In genomic region chr11:84521751-84522299, GRCm38 (mm10) we compare ENCODE assay signal across 9 mouse cellular contexts. TPM values are rescaled to one million over a fixed set of nuclear protein-coding genes. Genes with fewer than 3 reads are reported as not detected.
A peak's percentile ranks its signal among the peaks of the same experiment; 100 is the strongest.
DNase-seq lines count a peak whose midpoint lies in the region; ATAC-seq lines count a peak whose summit lies in the region.
"Had no signal": no experiment of that assay in that cellular context is flagged by ENCODE, and none has a peak within 500 bp of the region (broad histone marks: within the 10 kb centered on the region; RNA-seq: fewer than 3 reads in every experiment).

No protein-coding gene starts in this region.

- H3K4me3 ChIP-seq in kidney, embryonic 15.5 days (replicated peaks), result peak overlapping the region; percentile 63
- peak overlapping the region; percentile 43 for H3K4me3 ChIP-seq in neural tube, embryonic 14.5 days (ENCODE audit: low read depth, low read length)

- DNase-seq in cerebellum, adult 18-20 months, result peak; percentile 34 to 63
- DNase-seq in cerebellum, adult 11-12 months, result no peak
- DNase-seq in retina, embryonic 14.5 days (ENCODE audit: low spot score), result peak; percentile 6
- DNase-seq in retina, postnatal 1 day, result no peak
- DNase-seq in adrenal gland, adult 2 months, result no peak
- no peak for DNase-seq in urinary bladder, postnatal 4 days (ENCODE audit: low spot score in 2 of 2)

- H3K27me3 ChIP-seq in kidney, embryonic 15.5 days, result peaks cover 92% of the 10 kb centered on the region
- H3K27me3 ChIP-seq in neural tube, embryonic 14.5 days (ENCODE audit: control insufficient read depth, insufficient read depth, low read length), result peaks cover 33% of the 10 kb centered on the region

- ATAC-seq in kidney, embryonic 15.5 days (replicated peaks; ENCODE audit: low FRiP score), result no peak
- no peak for ATAC-seq in neural tube, embryonic 14.5 days (ENCODE audit: low read depth)

- H3K4me2 ChIP-seq in kidney, embryonic 15.5 days, result peak overlapping the region; percentile 82
- H3K4me2 ChIP-seq in neural tube, embryonic 14.5 days (ENCODE audit: low read depth, low read length), result peak overlapping the region; percentile 50

- 5% methylated on average over 24 of the region's 24 CpGs for WGBS in kidney, embryonic 15.5 days
- WGBS in neural tube, embryonic 14.5 days, result 3% methylated on average over 24 of the region's 24 CpGs

- no peaks in the 10 kb centered on the region for H3K9me3 ChIP-seq in kidney, embryonic 15.5 days (replicated peaks)
- H3K9me3 ChIP-seq in neural tube, embryonic 14.5 days (ENCODE audit: control insufficient read depth, low read length), result no peaks in the 10 kb centered on the region

- peaks cover 55% of the 10 kb centered on the region for H3K4me1 ChIP-seq in kidney, embryonic 15.5 days
- 0 out of 2 replicates have a peak, but pooled peaks cover 6% of the 10 kb centered on the region for H3K4me1 ChIP-seq in neural tube, embryonic 14.5 days (ENCODE audit: control insufficient read depth, insufficient read depth, low read length)

- no peaks in the 10 kb centered on the region for H3K36me3 ChIP-seq in kidney, embryonic 15.5 days
- no peaks in the 10 kb centered on the region for H3K36me3 ChIP-seq in neural tube, embryonic 14.5 days (ENCODE audit: control insufficient read depth, insufficient read depth, low read length)

- H3K9ac ChIP-seq in kidney, embryonic 15.5 days, result peak overlapping the region; percentile 71; the same call in 1 of the 2 replicates
- H3K9ac ChIP-seq in neural tube, embryonic 14.5 days (replicated peaks; ENCODE audit: low read depth, low read length), result peak overlapping the region; percentile 64

- H3K27ac ChIP-seq in kidney, embryonic 15.5 days, result no peak overlapping the region
- H3K27ac ChIP-seq in neural tube, embryonic 14.5 days (ENCODE audit: low read depth, low read length), result peak overlapping the region; percentile 88

RNA-seq across cellular contexts. Expression of gene Lhx1, which starts 3.5 kb away (rescaled TPM):
- polyA plus RNA-seq in kidney, embryonic 15.5 days (2015; fragmentation: Nextera tagmentation; extraction: Ambion mirVana), result 36.0 and 37.3 TPM in 2 replicates
- polyA plus RNA-seq in neural tube, embryonic 14.5 days (2014; fragmentation: Nextera tagmentation; extraction: Ambion mirVana), result 47.2 and 48.0 TPM in 2 replicates
- total RNA-seq in adrenal gland, adult 2 months (2021), result not detected
- polyA plus RNA-seq in adrenal gland, adult 2 months (2012; rRNA removed), result not detected in 2 replicates
- total RNA-seq: heart, adult 8-10 months had no signal

RNA-seq across cellular contexts. Expression of gene Aatf, which starts 8.5 kb away (rescaled TPM):
- polyA plus RNA-seq in kidney, embryonic 15.5 days (2015; fragmentation: Nextera tagmentation; extraction: Ambion mirVana), result 59.8 and 60.4 TPM in 2 replicates
- polyA plus RNA-seq in neural tube, embryonic 14.5 days (2014; fragmentation: Nextera tagmentation; extraction: Ambion mirVana), result 44.1 and 47.1 TPM in 2 replicates
- total RNA-seq in adrenal gland, adult 2 months (2021), result 10 to 100 TPM; 21.1 to 24.8 TPM
- 4.1 and 7.2 TPM in 2 replicates for polyA plus RNA-seq in adrenal gland, adult 2 months (2012; rRNA removed)

Comparison
In these comparisons a context has a peak if more than half of its experiments do, and no peak if none do; other contexts are left out.
1. DNase-seq: peak in cerebellum, adult 18-20 months (2 of 2) and retina, embryonic 14.5 days (single experiment); none in cerebellum, adult 11-12 months (single experiment), retina, postnatal 1 day (single experiment), adrenal gland, adult 2 months (single experiment) and urinary bladder, postnatal 4 days (0 of 2).
2. RNA of gene Lhx1, which starts 3.5 kb away (polyA plus RNA-seq): 47.2 to 48.0 TPM in neural tube, embryonic 14.5 days and 36.0 to 37.3 TPM in kidney, embryonic 15.5 days; not detected in adrenal gland, adult 2 months; every median in the first group is over 10 times any median in the second.